Mouse (Mus musculus) cortical plate, adult 2 months (tissue): ENCODE data around the gene Lmbr1l.

Experiments used
- CTCF ChIP-seq: fragments of 200-500 bp; IDR thresholded peaks from 2 replicates; pipeline ENCODE4 v1.5.1; 2011; ENCODE audit warnings: mild to moderate bottlenecking, control low read depth, low read length; ENCODE audit not compliant: insufficient read depth; ENCODE audit errors: extremely low read depth
- POLR2A ChIP-seq: fragments of 200-500 bp; IDR thresholded peaks from 2 replicates; pipeline ENCODE4 v1.6.1; 2011; ENCODE audit warnings: mild to moderate bottlenecking, low read length, control low read depth; ENCODE audit not compliant: insufficient read depth; ENCODE audit errors: extremely low read depth

GRCm38 (mm10) chr15:98948382-98948781, 30.4 kb upstream of the Lmbr1l start:
- TF ChIP-seq POLR2A (no peak), CTCF (no peak)
